Mouse (Mus musculus) liver, adult 2 months (tissue): ENCODE measurements at regions not wholly inside any gene's neighbourhood (a gene's known extent, or its start where the extent isn't known, plus 50 kb on each side); places are given as distances from the start of the nearest gene placed in this dataset.

Experiments used
- CTCF ChIP-seq: fragments of 200-500 bp; IDR thresholded peaks from 2 replicates; pipeline ENCODE4 v1.5.1; 2011; ENCODE audit warnings: low read depth, low read length, control low read depth
- POLR2A ChIP-seq: fragments of 200-500 bp; IDR thresholded peaks from 2 replicates; pipeline ENCODE4 v1.6.1; 2011; ENCODE audit warnings: low read length, control low read depth; ENCODE audit not compliant: insufficient read depth; ENCODE audit errors: extremely low read depth

GRCm38 (mm10) chr5:43111740-43112139 lies 121.2 kb upstream of the Cpeb2 start:
- TF ChIP-seq POLR2A, result no peak
- TF ChIP-seq CTCF, result no peak
